Mouse (Mus musculus) heart, postnatal 0 days (tissue): ENCODE measurements around the gene Fgfr2.

Experiments used
- CTCF ChIP-seq: IDR thresholded peaks from 2 replicates; pipeline ENCODE4 v1.5.1; 2016; ENCODE audit warnings: antibody characterized with exemption, control low read depth, low read depth
- EP300 ChIP-seq: IDR thresholded peaks from 2 replicates; pipeline ENCODE4 v1.6.1; 2016; ENCODE audit warnings: antibody characterized with exemption, low read depth

DNA sequence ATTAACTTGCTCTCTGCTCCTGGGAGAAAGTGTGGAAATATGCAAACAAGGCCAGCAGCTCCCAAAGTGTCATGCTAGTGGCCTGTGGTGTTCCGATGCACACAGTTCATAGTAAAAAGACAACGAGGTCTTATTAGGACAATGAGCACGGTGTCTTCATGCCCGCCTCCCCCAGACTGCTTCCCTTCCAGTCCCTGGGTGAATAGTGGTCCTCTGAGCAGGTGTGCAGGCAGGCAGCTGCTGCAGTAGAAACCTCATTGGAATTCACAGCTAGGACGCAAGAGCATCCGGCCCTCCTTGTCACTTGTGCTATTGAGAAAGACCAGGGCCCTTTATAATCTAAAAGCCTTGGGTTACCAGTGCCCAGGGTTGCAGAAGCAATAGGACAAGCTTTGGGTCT lies 2409.8 kb downstream of the Fgfr2 start:
- TF ChIP-seq CTCF, result no peak
- no peak for TF ChIP-seq EP300
